Mouse (Mus musculus) neural tube, embryonic 12.5 days (tissue): ENCODE data around the gene Slc6a1. TPM values are rescaled to one million over a fixed set of nuclear protein-coding genes. Genes with fewer than 3 reads are reported as not detected.
"Not testable (repeated sequence)": the region's sequence is repeated elsewhere in the genome, so short reads cannot be mapped to it uniquely, and the experiment has no call there.

Experiments used
- ATAC-seq: fragments of 200-750 bp; cut with Nextera tagmentation; 2 replicates; pipeline ENCODE4 v1.8.0; 2017; ENCODE audit warnings: low read depth, mild to moderate bottlenecking, moderate TSS enrichment, moderate library complexity; ENCODE audit not compliant: low FRiP score
- H3K27ac ChIP-seq: fragments of 300-500 bp; sonication (generic); 2 replicates; pipeline ENCODE4 v1.5.1; 2016
- H3K27me3 ChIP-seq: fragments of 300-500 bp; sonication (generic); replicated peaks from 2 replicates; pipeline ENCODE4 v1.6.1; 2016; ENCODE audit warnings: mild to moderate bottlenecking
- H3K36me3 ChIP-seq: fragments of 300-500 bp; sonication (generic); 2 replicates; pipeline ENCODE4 v1.6.1; 2016; ENCODE audit warnings: mild to moderate bottlenecking
- H3K4me1 ChIP-seq: fragments of 300-500 bp; sonication (generic); 2 replicates; pipeline ENCODE4 v1.6.1; 2016
- H3K4me2 ChIP-seq: fragments of 300-500 bp; sonication (generic); replicated peaks from 2 replicates; pipeline ENCODE4 v1.6.1; 2016; ENCODE audit warnings: mild to moderate bottlenecking
- H3K4me3 ChIP-seq: fragments of 300-500 bp; sonication (generic); 2 replicates; pipeline ENCODE4 v1.5.1; 2016
- H3K9ac ChIP-seq: fragments of 300-500 bp; sonication (generic); 2 replicates; pipeline ENCODE4 v1.6.1; 2016; ENCODE audit warnings: mild to moderate bottlenecking
- H3K9me3 ChIP-seq: fragments of 300-500 bp; sonication (generic); 2 replicates; pipeline ENCODE4 v1.6.1; 2016; ENCODE audit warnings: mild to moderate bottlenecking
- WGBS: fragments of 180-500 bp; shearing (Covaris S2); methylation state at CpG from one replicate; pipeline ENCODE4 v1.1.7; 2016; 5-methylcytosine and 5-hydroxymethylcytosine counted together
- polyA plus RNA-seq: library from polyadenylated mRNA; unstranded; fragments of >200 nt; fragmentation: Nextera tagmentation; extraction: Ambion mirVana; gene quantifications from 2 replicates; pipeline ENCODE4 v1.2.1, GENCODE M21; 2016

Gene Slc6a1
- polyA plus RNA-seq, 1 experiment from 2014 or later, result 32.4 TPM

DNA sequence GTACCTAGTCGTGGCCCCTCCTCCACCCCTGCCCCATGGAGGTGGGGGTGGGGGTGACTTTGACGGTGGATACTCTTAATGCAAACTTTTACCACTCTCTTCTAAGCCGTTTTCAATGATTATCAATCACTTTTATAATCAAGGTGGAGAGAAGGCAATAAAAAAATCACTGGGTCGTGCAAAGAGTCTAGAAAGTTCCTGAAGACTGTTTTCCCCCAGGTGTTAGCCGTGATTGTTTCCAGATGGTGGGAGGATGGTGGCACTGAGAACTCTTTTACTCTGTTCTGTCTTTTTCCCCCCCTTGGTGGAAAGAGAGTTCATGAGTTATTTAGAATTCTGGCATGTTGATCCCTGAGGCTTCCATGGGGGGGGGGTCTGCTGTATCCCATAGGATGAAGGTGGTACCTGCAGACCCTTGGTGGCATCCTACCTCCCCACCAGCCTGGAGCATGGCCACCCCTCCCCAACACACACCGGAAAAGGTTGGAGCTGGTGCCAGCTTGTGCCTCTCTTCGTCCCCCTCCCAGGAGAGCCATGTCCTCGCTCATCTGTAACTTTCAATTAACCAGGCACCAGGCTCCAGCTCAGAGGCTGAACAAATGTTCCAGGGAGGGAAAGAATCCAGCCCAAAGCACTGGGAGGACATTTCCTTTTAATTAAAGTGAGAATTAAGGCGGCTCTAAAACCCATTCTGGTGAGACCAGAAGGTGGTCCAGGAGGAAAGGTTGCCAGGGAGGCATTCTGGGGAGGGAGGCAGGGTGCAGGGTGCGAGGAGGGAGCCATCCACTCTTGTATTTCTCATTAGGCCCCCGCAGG, 53.9 kb downstream of the Slc6a1 start:
- WGBS, result 48% methylated on average over 11 of the region's 11 CpGs
- H3K4me3 ChIP-seq, result no peak overlapping the region
- H3K36me3 ChIP-seq, result no peaks in the 10 kb centered on the region
- peaks cover 11% of the 10 kb centered on the region for H3K4me1 ChIP-seq
- no peak overlapping the region for H3K4me2 ChIP-seq
- peak; percentile 51; the same call in 1 of the 2 replicates for ATAC-seq
- H3K9me3 ChIP-seq, result no peaks in the 10 kb centered on the region
- no peak overlapping the region for H3K27ac ChIP-seq
- H3K9ac ChIP-seq, result no peak overlapping the region
- H3K27me3 ChIP-seq, result 0 out of 2 replicates have a peak, but pooled peaks cover 3% of the 10 kb centered on the region

DNA sequence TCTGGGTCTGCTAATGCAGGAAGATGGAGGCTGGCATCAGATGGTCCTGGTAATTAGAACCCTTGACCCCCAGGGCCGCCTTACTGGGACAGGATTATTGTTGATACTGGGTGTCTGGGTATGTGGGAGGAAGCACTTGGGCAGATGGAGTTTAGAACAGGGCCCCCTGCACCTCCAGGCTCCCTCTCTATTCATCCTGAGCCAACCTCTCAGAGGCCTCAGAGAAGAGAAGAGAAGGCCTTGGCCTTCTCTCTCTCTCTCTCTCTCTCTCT, 54.4 kb downstream of the Slc6a1 start:
- Histone ChIP-seq H3K27me3 (0 out of 2 replicates have a peak, but pooled peaks cover 3% of the 10 kb centered on the region), H3K36me3 (no peaks in the 10 kb centered on the region), H3K4me3 (no peak overlapping the region), H3K4me1 (peaks cover 11% of the 10 kb centered on the region), H3K4me2 (no peak overlapping the region), H3K9ac (no peak overlapping the region), H3K9me3 (no peaks in the 10 kb centered on the region), H3K27ac (no peak overlapping the region)
- 63% methylated on average over 1 of the region's 1 CpGs for WGBS
- ATAC-seq, result 0 out of 2 replicates have a peak, but pooled peaks have one; percentile 17

DNA sequence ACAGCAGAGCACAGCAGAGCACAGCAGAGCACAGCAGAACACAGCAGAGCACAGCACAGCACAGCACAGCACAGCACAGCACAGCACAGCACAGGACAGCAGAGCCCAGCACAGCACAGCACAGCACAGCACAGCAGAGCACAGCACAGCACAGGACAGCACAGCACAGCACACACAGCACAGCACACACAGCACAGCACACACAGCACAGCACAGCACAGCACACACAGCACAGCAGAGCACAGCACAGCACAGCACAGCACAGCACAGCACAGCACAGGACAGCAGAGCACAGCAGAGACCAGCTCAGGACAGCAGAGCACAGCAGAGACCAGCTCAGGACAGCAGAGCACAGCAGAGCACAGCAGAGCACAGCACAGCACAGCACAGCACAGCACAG, 58.9 kb downstream of the Slc6a1 start:
- H3K4me2 ChIP-seq, H3K36me3 ChIP-seq, H3K27me3 ChIP-seq, H3K4me3 ChIP-seq, ATAC-seq, H3K9me3 ChIP-seq, H3K9ac ChIP-seq, H3K27ac ChIP-seq: not testable (repeated sequence)
- H3K4me1 ChIP-seq, result peaks cover 11% of the 10 kb centered on the region

DNA sequence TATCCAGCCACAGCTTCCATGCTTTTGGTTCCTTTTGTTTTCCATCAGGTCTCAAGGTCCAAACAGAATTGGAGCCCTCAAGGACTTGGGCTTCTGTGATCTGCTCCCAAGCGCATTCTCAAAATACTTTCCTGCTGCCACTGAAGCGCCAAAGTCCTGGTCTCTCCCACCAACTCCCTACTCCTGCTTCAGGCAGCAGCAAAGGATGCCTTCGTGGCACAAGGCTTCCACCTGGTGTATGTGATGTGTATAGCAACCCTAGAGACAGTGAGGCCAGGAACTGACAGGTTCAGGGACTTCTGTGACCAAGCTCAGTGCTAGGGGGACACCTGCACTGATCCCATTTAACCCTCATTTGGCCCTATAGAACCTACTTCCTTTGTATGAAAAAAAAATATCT, 61.3 kb downstream of the Slc6a1 start:
- WGBS, result 22% methylated on average over 3 of the region's 3 CpGs
- ATAC-seq, result peak; percentile 38

DNA sequence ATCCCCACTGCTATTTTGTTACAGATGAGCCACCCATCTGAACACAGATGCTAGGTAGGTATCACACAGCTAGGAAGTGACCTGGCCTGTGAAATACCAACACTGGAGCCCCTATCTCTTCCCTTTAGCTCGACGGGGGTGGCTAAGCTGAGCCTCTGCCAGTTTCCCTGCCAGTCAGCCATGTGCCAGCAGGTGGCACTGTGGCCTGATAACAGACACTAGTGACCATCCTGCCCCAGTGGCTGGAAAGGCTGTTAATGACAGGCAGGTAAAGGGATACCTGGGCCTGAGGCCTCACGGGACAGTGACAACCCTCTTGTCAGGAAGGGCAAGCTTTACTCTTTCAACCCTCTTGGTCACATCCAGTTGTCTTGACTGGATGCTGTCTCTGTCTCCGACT, 62.7 kb downstream of the Slc6a1 start:
- ATAC-seq, result peak; percentile 41; the same call in 1 of the 2 replicates
- 0 out of 2 replicates have a peak, but pooled peaks cover 3% of the 10 kb centered on the region for H3K27me3 ChIP-seq
- no peak overlapping the region for H3K27ac ChIP-seq
- no peak overlapping the region for H3K9ac ChIP-seq
- no peak overlapping the region for H3K4me2 ChIP-seq
- no peaks in the 10 kb centered on the region for H3K9me3 ChIP-seq
- peaks cover 5% of the 10 kb centered on the region for H3K4me1 ChIP-seq
- no peaks in the 10 kb centered on the region for H3K36me3 ChIP-seq
- WGBS, result 51% methylated on average over 4 of the region's 4 CpGs
- H3K4me3 ChIP-seq, result no peak overlapping the region

More for the DNA sequence above, 61.3 kb downstream of the Slc6a1 start:
- H3K27ac ChIP-seq, result no peak overlapping the region
- no peak overlapping the region for H3K4me2 ChIP-seq
- no peak overlapping the region for H3K4me3 ChIP-seq
- H3K4me1 ChIP-seq, result peaks cover 8% of the 10 kb centered on the region
- no peaks in the 10 kb centered on the region for H3K36me3 ChIP-seq
- 0 out of 2 replicates have a peak, but pooled peaks cover 3% of the 10 kb centered on the region for H3K27me3 ChIP-seq
- no peaks in the 10 kb centered on the region for H3K9me3 ChIP-seq
- no peak overlapping the region for H3K9ac ChIP-seq

DNA sequence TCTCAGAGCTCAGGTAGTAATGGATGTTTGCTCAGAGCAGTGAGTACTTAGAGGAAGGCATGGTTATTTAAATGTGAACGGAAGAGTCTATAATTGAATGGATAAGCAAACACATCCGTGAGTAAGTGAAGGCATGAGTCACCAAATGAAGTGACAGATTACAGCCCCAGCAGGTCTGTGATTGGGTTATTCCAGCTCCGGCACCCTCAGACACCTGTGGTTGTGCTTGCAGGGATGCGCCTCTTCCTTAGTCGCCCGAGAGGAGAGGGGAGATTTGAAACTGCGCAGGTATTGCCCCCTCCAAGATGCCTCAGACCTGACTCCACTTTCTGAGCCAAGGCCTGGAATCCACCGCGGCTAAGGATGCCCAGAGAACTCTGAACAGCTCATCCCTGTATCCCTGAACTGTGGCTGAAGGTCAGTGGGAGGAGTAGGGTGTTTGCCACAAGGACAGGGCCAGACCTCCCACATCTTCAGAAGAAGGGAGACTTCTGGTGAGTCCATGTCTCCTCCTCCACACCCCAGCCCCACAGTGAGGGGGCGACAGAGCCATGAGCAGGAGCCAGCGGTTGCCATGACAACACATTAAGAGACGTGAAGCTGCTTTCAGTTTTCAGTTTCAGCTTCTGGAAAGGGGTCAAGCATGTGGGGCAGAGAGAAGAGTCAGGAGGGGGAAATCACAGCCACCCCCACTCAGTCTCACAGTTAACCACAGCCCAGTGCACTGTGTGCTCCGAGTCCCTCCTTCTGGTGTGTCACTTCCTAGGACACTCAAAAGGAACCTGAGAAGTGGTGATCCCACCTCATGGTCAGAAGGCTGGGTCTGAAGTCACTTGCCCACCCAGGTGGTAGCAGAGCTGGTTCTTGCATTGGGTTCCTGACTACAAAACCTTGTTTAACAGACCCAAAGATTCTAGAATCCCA, 65.7 kb downstream of the Slc6a1 start:
- ATAC-seq, result peak; percentile 27; the same call in 1 of the 2 replicates
- no peak overlapping the region for H3K9ac ChIP-seq
- H3K4me3 ChIP-seq, result no peak overlapping the region
- no peaks in the 10 kb centered on the region for H3K36me3 ChIP-seq
- 48% methylated on average over 13 of the region's 13 CpGs for WGBS
- H3K27ac ChIP-seq, result no peak overlapping the region
- no peaks in the 10 kb centered on the region for H3K27me3 ChIP-seq
- H3K4me2 ChIP-seq, result no peak overlapping the region
- H3K9me3 ChIP-seq, result no peaks in the 10 kb centered on the region
- peaks cover 5% of the 10 kb centered on the region for H3K4me1 ChIP-seq

DNA sequence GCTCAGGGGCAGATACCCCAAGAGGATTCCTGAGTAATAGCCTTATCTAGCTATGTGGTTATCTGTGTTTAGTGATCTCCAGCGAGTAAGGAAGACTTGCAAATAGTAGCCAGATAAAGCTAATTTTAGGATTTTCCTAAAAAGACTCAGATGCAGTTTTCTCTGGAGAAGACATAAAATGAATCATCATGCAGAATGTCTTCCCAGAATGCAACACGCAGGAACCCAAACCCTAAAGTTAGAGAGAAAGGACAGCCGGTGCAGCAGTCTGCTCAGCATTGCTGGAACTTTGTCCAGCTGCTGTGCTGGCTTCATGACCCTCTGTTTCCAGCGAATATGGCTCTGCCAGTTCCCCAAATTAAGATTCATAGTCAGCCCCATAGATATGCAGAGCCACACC, 72.2 kb downstream of the Slc6a1 start:
- Histone ChIP-seq H3K9me3 (no peaks in the 10 kb centered on the region), H3K27ac (no peak overlapping the region), H3K4me1 (no peaks in the 10 kb centered on the region), H3K27me3 (no peaks in the 10 kb centered on the region), H3K9ac (no peak overlapping the region), H3K36me3 (no peaks in the 10 kb centered on the region), H3K4me3 (no peak overlapping the region), H3K4me2 (no peak overlapping the region)
- no peak for ATAC-seq
- WGBS, result 83% methylated on average over 4 of the region's 4 CpGs

DNA sequence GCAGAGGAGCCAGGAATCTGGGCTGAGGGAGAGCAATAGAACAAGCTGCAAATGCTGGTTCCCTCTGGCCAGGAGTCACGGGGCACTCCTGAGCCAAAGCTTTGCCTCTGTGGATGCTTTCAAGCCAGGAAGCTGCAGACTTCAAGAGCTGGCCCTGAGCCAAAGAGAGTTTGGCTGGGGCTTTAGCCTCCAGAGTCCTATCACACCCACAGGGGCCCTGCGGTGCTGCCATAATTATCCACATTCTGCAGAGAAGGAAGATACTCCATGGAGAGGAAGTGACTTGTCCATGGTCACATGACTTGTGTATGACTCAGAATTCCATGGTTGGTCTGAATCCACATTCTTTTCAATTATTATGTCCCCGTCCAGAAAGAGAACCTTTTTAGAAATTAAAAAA, 75.7 kb downstream of the Slc6a1 start:
- Histone ChIP-seq H3K4me3 (no peak overlapping the region), H3K4me2 (no peak overlapping the region), H3K36me3 (no peaks in the 10 kb centered on the region), H3K27ac (no peak overlapping the region), H3K9ac (no peak overlapping the region), H3K9me3 (no peaks in the 10 kb centered on the region), H3K4me1 (no peaks in the 10 kb centered on the region), H3K27me3 (no peaks in the 10 kb centered on the region)
- WGBS, result 82% methylated on average over 3 of the region's 3 CpGs
- ATAC-seq, result no peak

DNA sequence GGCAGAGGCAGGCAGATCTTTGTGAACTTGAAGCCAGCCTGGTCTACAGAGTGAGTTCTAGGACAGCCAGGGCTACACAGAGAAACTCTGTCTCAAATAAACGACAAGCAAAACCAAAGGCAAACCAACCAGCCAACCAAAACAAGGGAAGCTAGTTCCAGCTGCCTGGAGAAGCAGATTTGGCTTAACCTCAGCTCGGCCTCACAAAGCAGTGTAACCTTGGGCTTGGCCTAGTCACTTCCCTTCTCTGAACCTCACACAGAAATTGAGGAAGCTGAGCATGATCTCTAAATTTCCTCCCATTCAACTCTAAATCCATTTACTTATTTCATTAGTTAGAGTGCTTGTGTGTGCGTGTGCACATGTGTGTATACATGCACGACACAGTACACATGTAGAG, 79.9 kb downstream of the Slc6a1 start:
- no peak overlapping the region for H3K27ac ChIP-seq
- WGBS, result 78% methylated on average over 4 of the region's 4 CpGs
- ATAC-seq, result no peak
- H3K4me2 ChIP-seq, result no peak overlapping the region
- no peaks in the 10 kb centered on the region for H3K9me3 ChIP-seq
- no peaks in the 10 kb centered on the region for H3K4me1 ChIP-seq
- H3K9ac ChIP-seq, result no peak overlapping the region
- no peaks in the 10 kb centered on the region for H3K36me3 ChIP-seq
- no peak overlapping the region for H3K4me3 ChIP-seq
- no peaks in the 10 kb centered on the region for H3K27me3 ChIP-seq

DNA sequence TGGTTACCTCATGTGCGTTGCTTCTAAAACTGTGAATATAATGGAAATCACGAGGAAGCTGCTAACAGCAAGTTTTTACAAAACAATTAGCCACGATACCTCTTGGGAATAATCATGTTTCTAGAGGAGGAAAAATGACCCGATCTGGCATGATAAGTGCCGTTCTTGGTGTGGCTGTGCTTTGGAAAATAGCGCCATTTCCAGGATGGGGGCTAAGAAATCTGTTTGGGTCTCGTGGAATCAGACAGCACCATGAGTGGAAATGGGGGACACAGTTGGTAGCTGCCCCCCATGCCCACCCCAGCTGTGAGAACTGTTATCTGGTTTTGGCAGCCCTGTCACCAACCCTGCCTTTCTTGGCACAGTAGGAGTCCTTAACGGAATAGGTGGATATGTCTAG, 81.3 kb downstream of the Slc6a1 start:
- no peaks in the 10 kb centered on the region for H3K27me3 ChIP-seq

DNA sequence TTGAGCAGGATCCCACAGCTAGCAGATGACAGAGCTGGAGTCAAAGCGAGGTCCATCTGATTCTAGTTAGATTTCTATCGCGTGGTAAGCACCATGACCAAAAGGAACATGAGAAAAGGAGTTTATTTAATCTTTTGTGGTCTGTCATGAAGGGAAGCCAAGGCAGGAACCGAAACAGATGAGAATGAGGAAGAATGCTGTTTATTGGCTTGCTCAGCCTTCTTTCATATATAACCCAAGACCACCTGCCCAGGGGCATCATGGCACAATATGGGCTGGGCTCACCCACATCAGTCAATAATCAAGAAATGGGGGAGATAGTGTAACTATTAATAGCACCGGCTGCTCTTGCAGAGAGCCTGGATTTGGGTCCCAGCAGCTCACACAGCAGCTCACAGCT, 82.3 kb downstream of the Slc6a1 start:
- 87% methylated on average over 5 of the region's 5 CpGs for WGBS
- ATAC-seq, result no peak

More for the DNA sequence above, 81.3 kb downstream of the Slc6a1 start:
- Histone ChIP-seq H3K9me3 (no peaks in the 10 kb centered on the region), H3K4me2 (no peak overlapping the region), H3K4me1 (no peaks in the 10 kb centered on the region), H3K36me3 (no peaks in the 10 kb centered on the region), H3K27ac (no peak overlapping the region), H3K9ac (no peak overlapping the region), H3K4me3 (no peak overlapping the region)
- 83% methylated on average over 8 of the region's 8 CpGs for WGBS
- no peak for ATAC-seq

DNA sequence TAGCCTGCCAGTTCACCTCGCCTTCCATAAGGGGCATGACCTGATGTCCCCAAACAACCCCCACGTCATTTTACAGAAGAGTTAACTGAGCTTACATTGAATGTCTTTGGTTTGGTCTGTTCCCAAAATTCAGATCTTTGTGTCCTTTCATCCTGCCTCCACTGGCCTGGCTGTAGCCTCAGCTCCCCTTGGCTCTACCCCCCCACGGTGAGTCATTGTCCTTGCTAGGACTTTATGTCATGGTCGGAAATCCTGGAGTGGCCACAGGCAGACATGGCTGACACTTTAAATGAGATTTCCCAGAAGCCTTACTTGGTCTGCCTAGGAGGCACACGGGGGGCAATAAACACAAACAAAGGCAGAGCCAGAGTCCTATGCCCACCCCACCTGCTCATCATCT, 83.8 kb downstream of the Slc6a1 start:
- Histone ChIP-seq H3K27me3 (no peaks in the 10 kb centered on the region), H3K9ac (no peak overlapping the region), H3K4me1 (no peaks in the 10 kb centered on the region), H3K36me3 (no peaks in the 10 kb centered on the region), H3K4me2 (no peak overlapping the region), H3K4me3 (no peak overlapping the region), H3K9me3 (no peaks in the 10 kb centered on the region), H3K27ac (no peak overlapping the region)
- 62% methylated on average over 5 of the region's 5 CpGs for WGBS
- ATAC-seq, result no peak

More for the DNA sequence above, 82.3 kb downstream of the Slc6a1 start:
- Histone ChIP-seq H3K9ac (no peak overlapping the region), H3K9me3 (no peaks in the 10 kb centered on the region), H3K27me3 (no peaks in the 10 kb centered on the region), H3K4me2 (no peak overlapping the region), H3K27ac (no peak overlapping the region), H3K4me3 (no peak overlapping the region), H3K36me3 (no peaks in the 10 kb centered on the region), H3K4me1 (no peaks in the 10 kb centered on the region)
